Mouse (Mus musculus): ENCODE measurements around the gene Znrf1.
"Not testable (repeated sequence)": the region's sequence is repeated elsewhere in the genome, so short reads cannot be mapped to it uniquely, and the experiment has no call there.

Znrf1 gene

DNA sequence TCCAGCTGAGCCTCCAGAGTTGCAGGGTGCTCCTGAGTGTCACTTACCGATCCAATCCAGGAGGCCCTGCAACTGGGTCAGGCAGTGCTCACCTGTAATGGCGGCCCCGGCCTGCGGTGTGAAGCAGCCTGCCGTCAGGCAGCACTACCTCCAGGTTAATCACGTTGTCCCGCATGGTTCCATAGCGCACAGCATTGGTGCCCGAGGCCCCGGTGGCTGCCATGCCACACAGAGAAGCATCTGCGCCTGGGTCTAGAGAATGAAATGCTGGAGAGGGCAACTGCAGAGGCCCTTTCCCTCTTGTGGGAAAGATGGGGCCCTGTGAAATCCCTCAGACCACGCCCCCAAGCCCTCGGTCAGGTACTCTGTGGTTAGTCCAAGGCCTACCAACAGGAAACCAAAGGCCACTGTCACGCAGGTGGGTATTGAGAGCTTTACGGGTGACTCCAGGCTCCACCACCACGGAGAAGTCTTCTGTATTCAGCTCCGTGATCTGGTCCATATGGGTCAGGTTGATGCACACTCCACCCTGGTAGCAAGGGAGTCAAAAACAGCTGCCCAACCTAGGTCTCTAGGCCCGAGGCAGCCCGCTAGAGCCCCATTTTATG lies 93.1 kb downstream of the Znrf1 start:
- no peak for DNase-seq (ENCODE audit: low read depth, low spot score)

DNA sequence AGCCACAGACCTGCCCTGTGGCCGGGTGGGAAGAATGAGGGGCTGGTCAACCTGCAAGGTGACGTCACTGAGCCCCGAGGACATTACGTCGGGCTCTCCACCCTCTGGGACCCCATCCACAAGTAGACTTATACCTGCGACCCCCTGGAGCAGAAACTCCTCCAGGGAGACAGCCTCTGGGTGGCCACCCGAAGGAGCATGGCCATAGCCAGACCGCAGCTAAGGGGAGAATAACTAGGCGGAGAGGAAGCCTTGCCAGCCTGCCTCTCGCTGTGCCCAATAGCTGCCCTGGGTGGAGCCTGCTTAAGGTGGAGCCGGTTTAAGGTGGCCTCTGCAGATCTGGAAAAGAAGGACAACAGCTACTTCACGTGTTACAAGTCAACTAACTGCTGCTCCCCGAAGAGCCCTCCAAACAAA lies 94.2 kb downstream of the Znrf1 start, which contains the start of gene Ldhd:
Ldhd (minus strand) TSS at position 270 of the 417 bp plus-strand sequence.
- DNase-seq (ENCODE audit: low read depth, low spot score) = peak; percentile 76

GRCm38 (mm10) chr8:111631589-111631988 lies 95.7 kb downstream of the Znrf1 start:
- DNase-seq (ENCODE audit: low read depth, low spot score) = no peak

- no peak for DNase-seq (ENCODE audit: low read depth, low spot score)
These were observed 97.1 kb downstream of the Znrf1 start for GRCm38 (mm10) chr8:111632976-111633375.

- no peak for DNase-seq (ENCODE audit: low read depth, low spot score)
These were observed 102.2 kb downstream of the Znrf1 start for GRCm38 (mm10) chr8:111638086-111638485.

GRCm38 (mm10) chr8:111641064-111641463 lies 105.2 kb downstream of the Znrf1 start:
- no peak for DNase-seq (ENCODE audit: low read depth, low spot score)

- no peak for DNase-seq (ENCODE audit: low read depth, low spot score)
These were observed 106.6 kb downstream of the Znrf1 start for GRCm38 (mm10) chr8:111642496-111642895.

- DNase-seq (ENCODE audit: low read depth, low spot score) = no peak
These were observed 107.0 kb downstream of the Znrf1 start for GRCm38 (mm10) chr8:111642939-111643263.

- DNase-seq (ENCODE audit: low read depth, low spot score) = peak; percentile 92
These were observed 107.6 kb downstream of the Znrf1 start, which contains the start of gene Zfp1 for GRCm38 (mm10) chr8:111643264-111644141. Zfp1 (plus strand) TSS chr8:111643401.

GRCm38 (mm10) chr8:111644286-111645051 lies 108.6 kb downstream of the Znrf1 start:
- DNase-seq (ENCODE audit: low read depth, low spot score) = not testable (repeated sequence)

- no peak for DNase-seq (ENCODE audit: low read depth, low spot score)
These were observed 109.8 kb downstream of the Znrf1 start for GRCm38 (mm10) chr8:111645715-111646114.

- DNase-seq (ENCODE audit: low read depth, low spot score) = no peak
These were observed 112.9 kb downstream of the Znrf1 start for GRCm38 (mm10) chr8:111648834-111649233.

DNA sequence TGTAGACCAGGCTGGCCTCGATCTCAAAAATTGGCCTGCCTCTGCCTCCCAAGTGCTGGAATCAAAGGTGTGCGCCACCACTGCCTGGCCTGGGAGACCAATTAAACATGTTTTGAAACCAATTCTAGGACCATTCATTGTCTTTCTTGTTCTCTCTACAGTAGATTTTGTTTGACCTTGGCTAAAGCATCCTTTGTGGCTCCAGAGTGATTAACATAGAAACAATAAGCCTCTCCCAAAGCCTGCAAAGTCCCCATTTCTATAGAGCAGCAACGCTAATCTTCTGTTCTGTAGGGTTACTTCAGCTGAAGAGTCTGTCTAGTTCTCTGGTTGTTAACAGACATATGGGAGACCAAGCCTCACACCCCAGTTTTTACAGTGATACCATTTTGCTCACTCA lies 114.8 kb downstream of the Znrf1 start:
- no peak for DNase-seq (ENCODE audit: low read depth, low spot score)

- no peak for DNase-seq (ENCODE audit: low read depth, low spot score)
These were observed 117.6 kb downstream of the Znrf1 start for GRCm38 (mm10) chr8:111653524-111653923.

- no peak for DNase-seq (ENCODE audit: low read depth, low spot score)
These were observed 121.5 kb downstream of the Znrf1 start for GRCm38 (mm10) chr8:111657312-111657854.

- DNase-seq (ENCODE audit: low read depth, low spot score) = peak; percentile 36
These were observed 123.0 kb downstream of the Znrf1 start for GRCm38 (mm10) chr8:111658819-111659423.

DNA sequence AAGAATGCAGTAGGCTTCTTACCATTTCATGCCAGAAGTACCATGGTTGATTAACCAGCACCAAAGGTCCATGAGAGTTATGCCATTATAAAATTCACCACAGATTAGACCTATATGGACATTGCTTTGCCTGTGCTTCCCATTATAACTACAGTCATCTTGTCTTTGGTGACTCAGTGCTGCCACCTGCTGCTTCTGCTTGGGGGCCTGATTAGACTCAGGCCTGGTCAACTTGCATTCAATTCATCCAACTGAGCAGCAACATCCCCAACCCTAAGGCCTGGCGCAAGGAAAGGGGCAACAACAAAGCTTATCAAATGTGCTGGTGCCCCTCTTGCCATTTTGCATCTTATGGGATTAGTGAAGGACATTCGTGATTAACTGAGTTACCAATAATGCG lies 126.6 kb downstream of the Znrf1 start:
- DNase-seq (ENCODE audit: low read depth, low spot score) = peak; percentile 58

- no peak for DNase-seq (ENCODE audit: low read depth, low spot score)
These were observed 130.9 kb downstream of the Znrf1 start for GRCm38 (mm10) chr8:111666751-111667150.

Data from skeletal muscle tissue, adult 2 months (tissue).